Mouse (Mus musculus) liver, embryonic 14 days (tissue): Measurements from ENCODE around the gene Inf2. TPM values are rescaled to one million over a fixed set of nuclear protein-coding genes. Genes with fewer than 3 reads are reported as not detected.

ENCODE experiments used
- polyA plus RNA-seq: library from polyadenylated mRNA; depleted of rRNA; stranded (reverse); fragments of >200 nt; gene quantifications from 2 replicates; pipeline ENCODE4 v1.2.3, GENCODE M21; 2012; rRNA removed

The Inf2 gene
- 4.9 and 5.9 TPM in 2 replicates for polyA plus RNA-seq

DNA sequence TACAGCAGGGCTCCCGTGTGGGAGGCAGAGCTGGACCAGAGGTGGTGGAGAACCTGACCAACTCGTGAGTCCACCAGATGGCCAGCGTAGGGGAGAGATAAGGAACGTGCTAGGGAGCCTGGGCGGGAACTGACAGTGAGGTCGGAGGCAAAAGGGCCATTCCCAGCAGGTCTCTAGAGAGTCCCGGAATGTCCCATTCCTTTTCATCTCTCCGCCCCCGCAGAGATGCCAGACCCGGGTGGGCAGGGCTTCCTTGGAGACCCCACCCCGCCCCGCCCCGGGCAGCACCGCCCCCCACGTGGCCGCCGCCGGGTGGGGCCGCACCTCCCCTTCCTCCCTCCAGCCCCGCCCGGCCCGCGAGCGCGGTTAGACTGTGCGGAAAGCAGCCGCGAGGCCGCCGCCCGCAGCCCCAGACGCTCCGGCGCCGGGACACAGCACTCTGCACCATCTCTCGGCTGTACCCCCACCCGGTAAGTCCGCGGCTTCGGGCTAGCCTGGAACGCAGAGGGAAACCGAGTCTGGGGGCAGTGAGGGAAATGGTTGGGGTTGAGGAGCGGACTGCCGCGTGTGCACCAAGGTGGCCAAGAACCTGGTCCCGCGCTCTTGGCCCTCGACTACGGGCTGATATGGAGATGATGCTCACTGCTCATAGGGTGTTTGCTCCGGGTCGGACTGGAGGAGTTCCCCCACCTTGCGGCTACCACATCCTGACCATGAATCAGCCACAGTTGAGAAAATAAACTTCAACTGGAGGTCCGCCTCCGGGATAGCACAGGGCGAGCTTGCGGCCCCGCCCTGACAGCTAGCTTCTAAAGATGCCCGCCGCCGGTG lies at the start of gene Inf2:
Gene Inf2, plus strand, starts transcription at position 359 of the 831 bp plus-strand sequence.

DNA sequence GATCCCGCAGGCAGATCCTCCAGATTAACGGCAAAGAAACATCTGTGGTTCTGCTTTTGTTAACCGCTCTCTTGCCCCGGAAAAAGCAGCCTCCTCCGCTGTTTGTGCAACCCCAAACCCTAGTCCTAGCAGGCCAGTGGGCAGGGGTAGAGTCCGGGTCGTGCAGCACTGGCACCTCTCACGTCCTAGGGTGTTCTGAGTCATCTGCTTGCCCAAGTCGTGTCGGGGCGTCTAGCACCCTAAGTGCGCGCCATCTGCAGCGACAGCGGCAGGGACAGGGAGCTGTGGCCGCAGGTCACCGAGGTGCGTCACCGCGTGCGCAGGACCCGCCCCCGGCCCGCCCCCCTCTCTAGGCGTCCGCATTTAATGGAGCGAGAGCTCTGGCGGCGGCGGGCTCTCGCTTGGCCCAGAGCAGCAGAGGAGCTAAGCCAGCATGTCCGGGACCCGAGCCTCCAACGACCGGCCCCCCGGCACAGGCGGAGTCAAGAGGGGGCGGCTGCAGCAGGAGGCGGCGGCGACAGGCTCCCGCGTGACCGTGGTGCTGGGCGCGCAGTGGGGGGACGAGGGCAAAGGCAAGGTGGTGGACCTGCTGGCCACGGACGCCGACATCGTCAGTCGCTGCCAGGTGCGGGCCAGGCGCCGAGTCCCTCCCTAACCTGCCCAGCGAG lies 31.2 kb downstream of the Inf2 start, which contains the start of gene Adssl1:
Gene Adssl1, plus strand, starts transcription at position 360 of the 668 bp plus-strand sequence.

DNA sequence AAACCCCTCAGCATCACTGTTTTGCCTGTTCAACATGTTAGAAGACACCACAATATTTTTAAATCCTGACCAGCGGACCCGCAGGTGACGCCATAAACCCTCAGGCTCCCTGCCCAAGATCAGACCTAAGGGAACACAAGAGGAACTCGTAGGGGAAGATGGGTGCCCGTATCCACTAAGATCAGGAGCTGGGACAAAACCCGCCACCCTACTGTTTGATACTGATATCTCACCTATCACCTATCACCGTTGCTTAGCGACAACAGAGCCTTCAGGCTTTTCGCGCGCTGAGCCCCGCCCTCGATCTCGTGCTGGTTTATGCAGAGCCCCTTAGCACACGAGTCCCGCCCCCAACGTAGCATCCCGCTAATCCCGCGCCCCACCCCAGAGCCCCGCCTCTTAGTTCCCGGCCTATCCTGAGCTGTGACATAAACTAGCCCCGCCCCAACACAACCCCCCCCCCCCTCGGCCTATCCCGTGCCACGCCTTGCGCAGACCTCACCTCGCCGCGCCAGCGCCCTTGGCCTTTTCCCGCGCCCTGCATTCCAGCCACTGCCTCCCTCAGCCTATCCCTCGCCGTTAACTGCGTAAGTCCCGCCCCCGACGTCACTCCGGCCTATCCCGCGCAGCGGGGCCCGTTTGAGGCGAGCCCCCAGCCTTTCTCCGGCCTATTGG lies 55.7 kb downstream of the Inf2 start, which contains the start of gene Siva1:
Gene Siva1, plus strand, starts transcription at position 500 of the 675 bp plus-strand sequence.

Other genes starting within 250 kb of the Inf2 start
- gene A530016L24Rik, start 99.3 kb upstream of the Inf2 start, polyA plus RNA-seq = 0.02 and 0.03 TPM in 2 replicates
- gene Tmem179, start 72.0 kb upstream of the Inf2 start, polyA plus RNA-seq = 0.01 and 0.02 TPM in 2 replicates
- gene Adssl1, start 31.3 kb downstream of the Inf2 start, polyA plus RNA-seq = 4.8 and 6.0 TPM in 2 replicates
- 71.8 and 74.1 TPM in 2 replicates for gene Siva1, start 55.9 kb downstream of the Inf2 start, polyA plus RNA-seq
- 34.6 and 41.3 TPM in 2 replicates for gene Akt1, start 86.1 kb downstream of the Inf2 start, polyA plus RNA-seq
- gene Zbtb42, start 90.0 kb downstream of the Inf2 start, polyA plus RNA-seq = 0.46 and 0.80 TPM in 2 replicates
- 3.4 TPM in 2 replicates for gene Cep170b, start 131.7 kb downstream of the Inf2 start, polyA plus RNA-seq
- gene Pld4, start 171.9 kb downstream of the Inf2 start, polyA plus RNA-seq = 8.9 and 14.4 TPM in 2 replicates
- gene Ahnak2, start 213.9 kb downstream of the Inf2 start, polyA plus RNA-seq = 0.06 and 0.15 TPM in 2 replicates
- 0.16 and 0.19 TPM in 2 replicates for gene Clba1, start 220.2 kb downstream of the Inf2 start, polyA plus RNA-seq
- gene Cdca4, start 240.6 kb downstream of the Inf2 start, polyA plus RNA-seq = 37.9 and 43.0 TPM in 2 replicates